Mouse (Mus musculus): ENCODE results near the gene Slc22a2.
A peak's percentile ranks its signal among the peaks of the same experiment; 100 is the strongest.

Slc22a2 gene

DNA sequence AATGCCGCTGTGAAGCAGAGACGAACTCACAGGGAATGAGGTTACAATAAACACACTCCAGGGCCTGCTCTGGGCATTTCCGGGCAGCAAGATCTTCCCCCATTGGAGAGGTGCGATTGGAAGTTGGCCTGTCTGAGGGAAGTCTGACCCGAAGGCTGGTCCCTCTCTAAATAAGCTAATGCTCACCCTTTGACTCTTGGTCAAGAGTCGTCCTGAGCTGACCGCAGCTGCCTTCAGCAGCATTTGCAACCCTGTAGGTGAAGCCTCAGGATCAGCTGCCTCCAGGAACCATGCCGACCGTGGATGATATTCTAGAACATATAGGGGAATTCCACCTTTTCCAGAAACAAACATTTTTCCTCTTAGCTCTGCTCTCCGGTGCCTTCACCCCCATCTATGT lies at the start of gene Slc22a2:
Gene Slc22a2, plus strand, starts transcription at position 142 of the 400 bp plus-strand sequence.
- peak; percentile 72 to 74 for DNase-seq

DNA sequence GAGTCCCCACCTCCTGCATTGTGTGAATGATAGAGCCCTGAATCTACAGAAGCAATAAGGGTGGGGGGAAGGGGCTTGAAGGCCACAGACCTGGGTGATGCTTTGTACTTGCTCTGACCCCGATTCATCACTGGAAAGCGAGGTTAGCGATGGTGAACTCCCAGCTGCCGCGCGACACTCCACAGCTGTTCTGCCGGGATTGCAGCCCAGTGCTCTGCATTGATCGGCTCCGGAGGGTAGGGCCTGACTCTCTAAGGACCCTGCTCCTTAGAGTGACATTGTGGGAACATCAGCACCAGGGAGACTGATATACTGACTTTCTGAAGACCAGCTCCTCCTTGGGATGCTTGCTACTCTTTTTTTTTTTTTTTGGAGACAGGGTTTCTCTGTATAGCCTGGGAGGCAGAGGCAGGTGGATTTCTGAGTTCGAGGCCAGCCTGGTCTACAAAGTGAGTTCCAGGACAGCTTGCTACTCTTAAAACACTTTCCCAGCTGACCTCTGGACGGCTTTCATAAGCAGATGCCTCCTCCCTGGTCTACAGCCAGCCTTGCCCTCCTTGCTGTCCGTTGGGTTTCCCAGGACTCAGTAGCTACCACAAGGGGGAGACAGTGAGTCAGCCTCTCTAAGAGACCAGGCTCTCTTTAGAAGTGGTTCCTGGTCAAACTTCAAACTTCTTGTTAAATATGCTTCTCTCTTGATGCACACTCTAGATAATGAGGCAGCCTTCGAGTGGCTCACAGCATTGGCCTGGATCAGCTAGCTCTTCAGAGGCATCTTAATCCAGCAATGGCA lies 49.4 kb upstream of the Slc22a2 start:
- peak; percentile 75 to 82 for DNase-seq

DNA sequence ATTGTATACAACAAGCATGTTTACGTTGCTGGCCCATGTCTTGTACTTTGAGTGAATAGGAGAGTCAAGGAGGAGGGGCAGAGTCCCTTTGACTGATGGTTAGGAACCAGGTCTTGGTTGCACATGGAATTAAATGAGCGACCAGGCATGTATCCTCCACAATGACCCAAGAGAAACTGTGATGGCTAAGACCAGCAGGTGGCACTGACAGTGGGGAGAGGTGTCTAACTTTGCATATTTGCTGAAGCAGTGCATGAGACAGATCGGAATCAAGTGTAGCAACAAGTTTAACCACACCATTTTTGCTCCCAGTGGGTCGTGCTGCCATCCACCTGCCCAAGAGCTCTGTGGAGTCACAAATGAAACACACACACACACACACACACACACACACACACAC lies 21.7 kb upstream of the Slc22a2 start:
- DNase-seq = peak in 1 of 2 experiments; percentile 25

DNA sequence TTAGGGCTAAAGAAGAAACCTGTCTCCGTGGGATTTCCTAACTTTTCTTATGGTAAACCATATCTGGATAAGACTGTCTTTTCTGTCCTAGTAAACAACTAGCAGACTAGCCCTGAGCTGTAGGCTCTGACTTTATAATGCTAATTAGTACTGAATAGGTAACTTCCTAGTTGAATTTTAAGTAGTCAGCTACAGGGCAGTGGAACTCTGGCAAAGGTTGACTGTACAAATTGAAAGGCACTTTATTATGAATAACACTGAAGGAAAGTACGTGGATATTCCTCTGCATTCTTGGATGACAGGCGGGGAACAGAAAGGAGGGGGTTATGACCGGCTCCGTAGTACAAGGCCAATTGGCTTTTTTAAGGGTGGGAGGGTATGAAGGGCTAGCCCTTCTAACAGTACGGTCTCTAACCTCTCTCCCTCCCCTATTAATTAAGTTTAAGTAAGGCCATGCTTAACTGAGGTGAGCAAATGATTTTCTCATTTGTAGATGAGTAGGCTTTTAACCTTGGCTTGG lies 19.4 kb upstream of the Slc22a2 start:
- peak; percentile 33 to 58 for DNase-seq

DNA sequence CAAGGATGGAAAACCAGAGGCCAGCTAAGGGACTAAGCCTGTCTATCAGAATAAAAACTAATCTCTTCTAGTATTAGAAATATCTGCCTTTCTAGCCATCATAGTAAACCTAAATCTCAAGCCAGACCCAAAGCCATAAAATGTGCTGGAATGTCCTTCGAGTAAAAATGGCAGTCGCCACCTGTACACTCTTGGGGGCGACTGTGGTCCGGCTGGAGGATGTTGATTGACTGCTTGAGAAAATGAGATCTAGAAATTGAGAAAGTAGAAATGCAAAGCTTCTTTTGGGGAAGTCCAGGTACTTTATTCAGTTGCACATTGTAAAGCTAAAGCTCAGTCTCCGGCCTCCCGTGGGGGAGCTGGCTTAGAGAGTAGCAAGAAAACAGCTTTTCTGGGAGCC lies 18.5 kb upstream of the Slc22a2 start:
- DNase-seq = no peak

DNA sequence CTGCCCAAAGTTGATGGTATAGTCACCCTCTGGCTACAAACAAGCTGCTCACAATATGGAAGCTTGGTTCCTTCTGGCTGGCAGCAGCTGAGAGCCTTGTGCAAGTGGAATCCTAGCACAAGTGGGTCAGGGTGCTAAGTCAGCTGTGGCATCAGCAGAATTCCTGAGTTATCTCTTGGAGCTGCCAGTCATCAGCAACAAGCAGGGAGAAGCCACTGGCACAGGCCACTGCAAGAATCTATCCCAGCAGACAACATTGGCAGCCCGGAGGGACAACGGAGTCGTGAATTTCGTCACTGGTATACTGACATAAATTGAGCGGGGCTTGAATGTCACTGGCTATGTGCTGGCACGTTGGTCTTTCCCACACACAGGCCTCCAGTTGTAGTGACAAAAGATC lies 12.6 kb upstream of the Slc22a2 start:
- DNase-seq = no peak

DNA sequence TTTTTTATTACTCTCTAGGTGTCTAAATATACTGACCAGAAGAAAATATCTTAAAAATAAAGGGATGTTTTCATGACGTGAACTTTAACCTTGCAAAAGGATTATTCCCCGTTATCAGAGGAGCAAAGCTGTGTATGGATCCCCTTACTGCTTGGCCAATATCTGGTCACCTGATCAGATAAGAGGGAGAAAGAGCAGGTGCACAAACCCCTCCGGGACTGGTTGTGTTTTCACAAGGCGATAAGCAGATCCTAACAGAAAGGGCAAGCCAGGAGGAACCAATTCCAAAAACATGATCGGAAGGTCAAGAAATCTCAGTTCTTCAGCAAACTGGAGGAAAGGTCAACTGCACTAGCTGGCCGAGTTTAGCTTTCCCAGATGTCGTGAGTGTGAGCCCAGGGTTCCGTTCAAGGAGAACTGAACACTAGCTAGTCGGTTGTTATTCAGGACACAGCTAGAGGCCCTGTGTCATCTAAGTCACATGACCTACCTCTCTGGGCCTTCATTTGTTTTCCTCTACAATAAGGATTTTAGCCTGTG lies 11.9 kb upstream of the Slc22a2 start:
- DNase-seq = no peak

DNA sequence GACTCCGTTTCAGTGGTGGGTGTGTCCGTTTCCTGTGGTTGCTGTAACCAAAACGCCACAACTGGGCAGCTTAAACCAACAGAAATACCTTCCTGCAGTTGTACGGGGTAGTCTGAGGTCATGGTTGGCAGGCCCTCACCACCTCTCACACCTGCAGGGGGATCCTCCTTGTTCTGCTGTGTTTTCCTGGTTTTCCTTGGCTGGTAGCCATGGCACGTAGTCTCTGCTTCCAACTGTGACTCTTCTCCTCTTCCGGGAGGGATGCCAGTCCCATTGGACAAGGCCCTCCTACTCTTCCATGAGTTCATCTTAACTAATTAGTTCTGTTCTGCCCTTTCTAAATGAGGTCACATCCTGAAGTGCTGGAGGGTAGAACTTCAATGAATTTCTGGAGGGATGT lies 8.5 kb upstream of the Slc22a2 start:
- no peak for DNase-seq

DNA sequence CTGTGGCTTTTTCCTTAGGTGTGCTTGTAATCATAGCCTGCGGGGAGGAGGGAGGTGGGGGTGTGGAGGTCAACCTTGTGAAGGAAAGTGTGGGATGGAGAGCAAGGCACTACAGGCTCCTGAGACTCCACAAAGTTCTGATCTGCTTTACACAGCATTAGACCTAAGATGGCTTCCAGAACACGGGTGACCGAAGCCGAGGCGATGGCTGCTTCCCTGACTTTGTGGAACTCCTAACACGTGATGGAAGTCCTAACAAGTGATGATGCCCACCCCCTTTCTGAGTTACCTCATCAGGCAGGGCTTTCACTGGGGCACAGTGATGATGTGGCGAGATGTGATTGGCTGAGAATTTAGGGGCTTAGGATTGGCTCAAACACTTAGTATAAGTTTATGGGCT lies 6.8 kb upstream of the Slc22a2 start:
- DNase-seq = peak in 1 of 2 experiments; percentile 0

DNA sequence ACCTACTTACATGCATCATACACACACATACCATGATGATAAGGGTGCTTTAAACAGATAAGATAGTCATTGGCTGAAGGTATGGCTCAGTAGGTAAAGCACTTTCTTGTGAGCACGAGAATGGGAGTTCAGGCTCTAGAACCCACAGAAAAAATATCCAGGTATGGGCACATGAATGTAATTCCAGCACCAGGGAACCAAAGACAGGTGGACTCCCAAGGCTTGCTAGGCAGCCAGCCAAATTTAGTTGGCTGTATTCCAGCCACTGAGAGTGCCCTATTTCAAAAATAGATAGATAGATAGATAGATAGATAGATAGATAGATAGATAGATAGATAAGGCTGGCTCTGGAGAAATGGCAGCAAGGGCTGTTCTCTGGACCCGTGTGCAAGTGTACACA lies 1.4 kb downstream of the Slc22a2 start:
- peak in 1 of 2 experiments; percentile 60 for DNase-seq

DNA sequence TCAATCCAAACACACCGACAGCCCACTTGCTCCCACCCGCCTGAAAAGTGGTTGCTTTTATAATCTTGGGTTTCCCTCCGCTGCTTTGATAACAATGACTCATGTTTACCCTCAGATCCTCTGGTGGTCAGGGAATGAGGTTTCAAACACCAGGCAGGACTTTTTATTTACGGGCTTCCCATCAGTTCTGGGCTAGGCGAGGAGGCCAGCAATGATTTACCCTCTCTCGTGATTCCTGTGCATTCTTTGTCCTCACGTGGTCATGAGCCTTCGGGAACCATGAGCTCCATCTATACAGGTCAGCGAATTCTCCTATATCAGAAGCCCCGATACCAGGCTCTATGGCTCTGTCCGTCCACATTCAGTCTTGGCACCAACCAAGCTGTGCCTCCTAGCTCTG lies 3.0 kb downstream of the Slc22a2 start:
- DNase-seq = peak in 1 of 2 experiments; percentile 48

DNA sequence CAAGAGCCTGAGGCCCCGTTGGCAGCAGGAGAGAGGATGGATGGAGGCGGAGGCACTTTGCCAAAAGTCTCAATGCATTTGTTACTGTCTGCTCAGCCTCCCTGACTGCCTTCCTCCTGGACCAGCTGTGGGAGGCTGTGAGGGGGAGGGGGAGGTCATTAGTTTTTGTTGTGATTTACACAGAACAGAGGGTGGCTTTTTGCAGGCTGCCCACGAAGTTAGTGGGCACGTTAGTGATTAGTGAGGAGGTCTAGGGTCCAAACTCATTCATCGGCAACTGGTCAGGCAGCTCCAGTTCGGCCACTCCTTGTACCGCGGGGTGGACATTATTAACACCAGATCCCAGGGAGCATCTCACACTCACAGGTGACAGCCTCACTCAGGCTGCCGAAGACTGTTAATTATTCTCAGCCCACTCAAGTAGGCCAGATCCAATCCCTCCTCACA lies 4.9 kb downstream of the Slc22a2 start:
- peak in 1 of 2 experiments; percentile 34 for DNase-seq

DNA sequence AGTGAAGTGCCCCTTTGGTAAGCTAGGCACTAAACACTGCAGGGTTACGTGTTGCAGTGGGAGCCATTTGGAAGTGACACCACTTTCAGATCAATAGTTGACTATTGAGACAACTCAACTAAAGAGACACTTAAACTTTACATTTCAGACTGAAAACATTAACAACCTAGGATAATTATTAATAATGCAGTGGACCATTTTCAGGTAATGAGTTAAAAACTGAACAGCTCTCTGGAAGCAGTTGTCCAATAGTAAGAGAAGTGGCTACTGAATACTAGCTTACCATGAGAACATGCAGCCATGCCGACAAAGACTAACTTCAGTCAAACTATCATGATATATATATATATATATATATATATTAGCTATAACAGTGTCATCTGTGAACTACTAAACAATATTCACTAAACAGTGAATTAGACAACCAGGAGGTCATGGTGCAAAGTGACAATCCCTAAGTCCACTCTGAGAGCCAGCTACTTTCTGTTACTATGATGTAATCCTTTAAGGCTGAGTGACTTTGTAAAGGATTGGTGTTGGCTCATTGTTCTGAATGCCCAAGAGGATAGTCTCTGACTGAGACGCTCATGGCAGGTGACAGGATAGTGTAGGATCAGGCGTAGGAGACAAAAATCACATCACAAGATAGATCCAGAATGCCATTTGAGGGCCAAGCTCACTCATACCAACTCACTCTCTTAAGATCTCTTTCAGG lies 7.1 kb downstream of the Slc22a2 start:
- DNase-seq = peak; percentile 49 to 59

DNA sequence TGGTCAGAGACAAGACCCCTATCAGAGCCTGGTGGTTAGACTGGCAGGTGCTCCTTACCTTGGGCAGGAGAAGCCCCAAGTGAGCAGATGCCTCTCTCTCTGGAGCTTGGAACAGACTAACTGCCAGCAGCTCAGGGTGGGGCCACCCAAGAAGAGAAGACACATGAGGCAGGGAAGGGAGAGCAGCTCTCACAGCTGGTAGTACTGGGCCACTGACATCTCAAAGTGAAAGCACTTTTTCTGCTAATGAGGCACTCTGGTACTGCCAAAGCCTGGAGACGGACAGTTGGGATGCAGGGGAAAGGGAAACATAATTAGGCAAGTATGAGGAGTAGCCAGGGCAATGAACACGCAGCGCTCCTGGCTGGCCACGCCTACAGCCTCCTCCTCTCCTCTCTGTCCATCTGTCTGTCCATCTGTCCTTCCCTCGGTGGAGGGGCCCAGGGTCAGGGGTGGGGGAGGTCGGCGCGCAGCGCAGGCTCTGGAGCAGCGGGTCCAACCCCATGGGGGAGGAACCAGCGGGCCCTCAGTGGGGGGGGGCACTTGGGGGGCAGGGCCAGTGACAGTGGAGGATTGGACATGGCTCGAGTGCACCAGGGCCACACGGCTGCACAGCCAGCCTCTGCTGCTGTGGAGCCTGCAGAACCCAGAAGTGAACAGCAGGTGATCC lies 12.0 kb downstream of the Slc22a2 start:
- DNase-seq = no peak

DNA sequence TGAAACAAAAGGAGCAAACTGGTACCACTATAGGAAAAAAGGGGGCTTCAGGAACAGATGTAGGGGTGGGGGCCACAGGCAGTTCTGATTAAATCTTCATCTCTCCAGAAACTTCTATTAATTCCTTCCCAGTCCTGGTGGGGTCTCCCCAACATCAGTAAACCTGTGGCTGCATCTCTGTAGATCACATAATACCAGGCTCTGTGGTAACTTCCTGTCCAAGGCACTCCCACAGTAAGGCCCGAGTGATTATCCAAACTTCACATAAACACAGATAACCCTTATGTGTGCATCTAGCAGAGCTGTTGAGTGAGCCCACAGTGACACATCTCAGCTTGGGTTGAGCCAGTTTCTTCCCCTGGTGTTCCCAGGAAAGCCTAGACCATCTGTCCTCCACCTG lies 22.7 kb downstream of the Slc22a2 start:
- no peak for DNase-seq

DNA sequence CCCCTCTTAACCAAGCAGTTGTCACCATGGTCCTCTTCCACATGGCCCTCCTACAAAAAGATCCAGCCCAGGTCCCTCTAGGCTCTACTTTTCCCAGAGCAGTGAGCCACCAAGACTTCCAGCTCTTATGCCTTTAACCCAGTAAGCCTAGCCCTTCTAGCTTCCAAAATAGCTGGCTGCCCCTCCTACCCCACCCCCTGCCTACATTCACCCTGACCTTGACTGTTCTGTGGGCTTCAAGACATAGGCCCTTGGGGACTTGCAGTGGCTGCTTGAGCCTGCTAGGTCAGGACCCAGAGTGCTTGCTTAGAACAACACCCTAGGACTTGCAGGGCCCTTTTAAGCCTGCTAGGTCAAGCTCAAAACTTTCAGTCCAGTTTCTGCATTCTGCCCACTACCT lies 23.3 kb downstream of the Slc22a2 start:
- peak in 1 of 2 experiments; percentile 31 for DNase-seq

DNA sequence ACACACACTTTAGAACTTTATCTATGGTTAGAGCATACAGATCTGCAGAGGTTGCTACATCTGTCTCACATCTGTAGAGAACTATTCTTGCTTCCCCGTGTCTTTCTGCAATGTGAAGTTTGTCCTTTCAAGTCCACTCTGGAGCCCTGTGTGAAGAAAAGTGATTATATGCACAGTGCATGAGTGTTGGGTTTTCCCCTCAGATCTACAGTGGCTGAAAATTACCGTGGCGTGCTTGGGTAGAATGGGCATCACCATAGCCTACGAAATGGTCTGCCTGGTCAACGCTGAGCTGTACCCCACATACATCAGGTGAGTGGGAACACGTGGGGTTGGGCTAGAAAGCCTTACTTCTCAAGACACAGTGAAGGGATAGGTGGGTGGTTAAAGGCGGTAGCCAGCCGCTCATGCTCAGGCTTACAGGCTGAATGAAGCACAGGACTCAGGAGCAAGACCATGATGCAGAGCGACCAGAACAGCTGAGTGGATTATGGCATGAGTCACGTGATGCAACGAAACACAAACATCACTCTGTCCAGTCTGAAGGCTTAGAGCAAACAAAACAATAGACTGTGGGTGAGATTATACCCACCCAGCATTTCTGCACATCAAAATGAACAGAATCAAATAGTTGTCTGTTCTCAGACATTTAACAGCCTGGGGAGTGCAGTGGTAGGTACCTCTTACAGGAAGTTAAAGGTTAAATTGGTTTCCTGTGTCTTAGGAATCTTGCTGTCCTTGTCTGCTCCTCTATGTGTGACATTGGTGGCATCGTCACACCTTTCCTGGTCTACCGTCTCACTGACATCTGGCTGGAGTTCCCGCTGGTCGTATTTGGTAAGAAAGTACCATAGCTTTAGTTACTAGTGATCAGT lies 30.8 kb downstream of the Slc22a2 start:
- no peak for DNase-seq

DNA sequence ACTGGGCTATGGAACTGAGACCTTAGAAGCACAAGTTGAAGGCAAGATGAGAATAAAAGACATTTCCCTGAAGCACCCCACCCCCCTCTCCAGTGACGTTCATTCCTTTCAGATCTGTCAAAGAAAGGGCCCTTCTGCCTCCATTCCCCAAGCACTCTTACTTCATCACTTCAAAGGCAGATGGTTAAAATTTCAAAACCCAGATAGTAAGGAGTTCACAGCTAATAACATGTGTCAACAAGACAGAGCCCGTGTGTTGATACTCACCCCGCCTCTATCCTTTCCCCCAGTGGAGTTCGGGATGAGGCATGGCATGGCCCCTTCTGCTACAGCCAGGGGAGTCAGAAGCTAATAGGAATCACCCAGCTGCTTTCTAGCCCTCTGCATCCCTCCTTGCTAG lies 31.5 kb downstream of the Slc22a2 start:
- DNase-seq = no peak

DNA sequence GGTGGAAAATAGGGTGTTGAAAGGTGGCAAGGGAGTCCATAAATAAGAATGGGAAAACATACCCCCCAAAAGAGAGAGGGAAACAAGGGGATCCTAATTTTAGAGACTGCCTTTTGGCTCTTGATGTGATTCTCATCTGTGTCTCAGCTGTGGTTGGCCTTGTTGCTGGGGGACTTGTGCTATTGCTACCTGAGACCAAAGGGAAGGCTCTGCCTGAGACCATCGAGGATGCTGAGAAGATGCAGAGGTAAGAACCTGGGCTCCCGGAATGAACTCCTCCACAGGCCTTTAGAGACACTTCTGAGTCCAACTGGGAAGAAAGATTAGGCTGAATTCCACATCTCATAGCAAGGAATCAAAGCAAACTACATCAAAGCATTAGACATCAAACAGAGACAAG lies 35.7 kb downstream of the Slc22a2 start:
- DNase-seq = no peak

DNA sequence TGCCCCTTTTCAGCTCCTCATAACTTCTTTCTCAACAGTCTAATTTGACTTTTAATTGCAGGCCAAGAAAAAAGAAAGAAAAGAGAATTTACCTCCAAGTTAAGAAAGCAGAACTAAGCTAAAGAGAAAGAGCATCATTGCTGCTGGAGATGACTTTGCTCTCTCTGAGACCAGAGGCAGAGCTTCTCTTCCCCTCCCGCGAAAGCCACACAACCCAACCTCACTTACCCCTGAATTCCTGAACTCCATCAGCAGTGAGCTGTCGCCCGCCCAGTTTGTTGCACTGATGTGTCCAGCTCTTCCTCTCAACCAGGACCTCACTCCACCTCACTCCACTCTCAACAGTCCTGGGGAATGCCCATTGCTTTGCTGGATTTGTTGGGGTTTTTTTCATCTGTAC lies 44.1 kb downstream of the Slc22a2 start:
- DNase-seq = no peak

DNA sequence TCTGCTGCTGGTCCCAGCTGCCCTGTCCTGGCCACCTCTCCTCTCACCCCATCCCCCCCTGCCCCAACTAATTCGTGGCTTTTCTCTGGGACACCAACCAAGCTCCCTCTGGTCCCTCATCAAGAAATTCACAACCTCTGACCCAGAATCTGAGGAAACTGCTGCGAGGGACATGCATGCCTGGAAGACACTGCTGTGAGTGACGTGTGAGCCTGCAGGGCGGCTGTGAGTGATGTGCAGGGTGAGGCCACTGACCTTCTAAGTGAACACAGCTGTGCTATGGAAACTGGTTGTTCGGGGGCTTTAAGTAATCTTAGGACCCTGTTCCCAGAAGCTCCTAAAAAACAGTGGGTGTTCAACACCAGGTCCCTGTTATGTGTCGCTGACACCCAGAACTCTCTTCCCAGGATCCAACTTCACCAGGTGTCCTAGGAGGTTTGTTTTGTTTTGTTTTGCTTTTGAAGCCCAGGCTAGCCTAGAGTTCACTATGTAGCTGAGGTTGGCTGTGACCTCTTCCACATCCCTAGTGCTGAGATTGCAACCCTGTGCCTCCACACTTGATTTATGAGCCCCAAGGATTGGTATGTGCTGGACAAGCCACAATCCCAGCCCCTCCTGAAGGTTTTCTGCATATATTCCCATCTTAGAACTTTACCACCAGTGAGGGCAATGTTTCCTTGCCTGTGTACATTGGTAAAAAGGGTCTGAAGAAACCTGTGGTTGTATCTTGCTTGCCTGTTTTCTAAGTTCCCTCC lies 47.2 kb downstream of the Slc22a2 start:
- DNase-seq = no peak

Data from kidney, adult 8-10 months (tissue).